Mouse (Mus musculus): Measurements from ENCODE around the gene 4921517D22Rik. TPM values are rescaled to one million over a fixed set of nuclear protein-coding genes. Genes with fewer than 3 reads are reported as not detected.

Gene 4921517D22Rik
- polyA plus RNA-seq, 1 experiment from 2014 or later = not detected

- DNase-seq (ENCODE audit: low spot score) (no peak), ATAC-seq (ENCODE audit: low FRiP score) (no peak)
- no peaks in the 10 kb centered on the region for H3K27me3 ChIP-seq (ENCODE audit: control insufficient read depth, insufficient read depth, low read length)
- no peak overlapping the region for H3K4me3 ChIP-seq (replicated peaks; ENCODE audit: low read length)
- H3K36me3 ChIP-seq (replicated peaks; ENCODE audit: control insufficient read depth, insufficient read depth) = no peaks in the 10 kb centered on the region
- WGBS = 46% methylated on average over 7 of the region's 7 CpGs
- no peak overlapping the region for H3K9ac ChIP-seq
- no peak overlapping the region for H3K27ac ChIP-seq
- H3K4me1 ChIP-seq (replicated peaks; ENCODE audit: control insufficient read depth, insufficient read depth, low read length) = no peaks in the 10 kb centered on the region
- H3K4me2 ChIP-seq (replicated peaks) = no peak overlapping the region
- no peaks in the 10 kb centered on the region for H3K9me3 ChIP-seq (ENCODE audit: control insufficient read depth, low read length)
These were observed 11.3 kb downstream of the 4921517D22Rik start for GRCm38 (mm10) chr13:59682629-59683028.

GRCm38 (mm10) chr13:59679908-59680307 is 14.0 kb downstream of the 4921517D22Rik start:
- H3K4me2 ChIP-seq (replicated peaks) = no peak overlapping the region
- H3K4me3 ChIP-seq (replicated peaks; ENCODE audit: low read length) = no peak overlapping the region
- DNase-seq (ENCODE audit: low spot score) = no peak
- H3K27me3 ChIP-seq (ENCODE audit: control insufficient read depth, insufficient read depth, low read length) = no peaks in the 10 kb centered on the region
- no peak overlapping the region for H3K9ac ChIP-seq
- no peaks in the 10 kb centered on the region for H3K4me1 ChIP-seq (replicated peaks; ENCODE audit: control insufficient read depth, insufficient read depth, low read length)
- H3K9me3 ChIP-seq (ENCODE audit: control insufficient read depth, low read length) = no peaks in the 10 kb centered on the region
- 79% methylated on average over 4 of the region's 4 CpGs for WGBS
- ATAC-seq (ENCODE audit: low FRiP score) = no peak
- H3K27ac ChIP-seq = no peak overlapping the region
- no peaks in the 10 kb centered on the region for H3K36me3 ChIP-seq (replicated peaks; ENCODE audit: control insufficient read depth, insufficient read depth)

GRCm38 (mm10) chr13:59679306-59679705 is 14.6 kb downstream of the 4921517D22Rik start:
- Histone ChIP-seq H3K9me3 (ENCODE audit: control insufficient read depth, low read length) (no peaks in the 10 kb centered on the region), H3K36me3 (replicated peaks; ENCODE audit: control insufficient read depth, insufficient read depth) (no peaks in the 10 kb centered on the region), H3K27ac (no peak overlapping the region), H3K4me3 (replicated peaks; ENCODE audit: low read length) (no peak overlapping the region), H3K4me1 (replicated peaks; ENCODE audit: control insufficient read depth, insufficient read depth, low read length) (0 out of 2 replicates have a peak, but pooled peaks cover 5% of the 10 kb centered on the region), H3K4me2 (replicated peaks) (no peak overlapping the region), H3K27me3 (ENCODE audit: control insufficient read depth, insufficient read depth, low read length) (no peaks in the 10 kb centered on the region), H3K9ac (no peak overlapping the region)
- WGBS = 60% methylated on average over 4 of the region's 4 CpGs
- DNase-seq (ENCODE audit: low spot score) (no peak), ATAC-seq (ENCODE audit: low FRiP score) (no peak)

- 82% methylated on average over 12 of the region's 12 CpGs for WGBS
- Histone ChIP-seq H3K4me3 (replicated peaks; ENCODE audit: low read length) (no peak overlapping the region), H3K27me3 (ENCODE audit: control insufficient read depth, insufficient read depth, low read length) (no peaks in the 10 kb centered on the region), H3K27ac (no peak overlapping the region), H3K4me1 (replicated peaks; ENCODE audit: control insufficient read depth, insufficient read depth, low read length) (peaks cover 15% of the 10 kb centered on the region), H3K9me3 (ENCODE audit: control insufficient read depth, low read length) (no peaks in the 10 kb centered on the region), H3K36me3 (replicated peaks; ENCODE audit: control insufficient read depth, insufficient read depth) (no peaks in the 10 kb centered on the region), H3K9ac (no peak overlapping the region), H3K4me2 (replicated peaks) (no peak overlapping the region)
- DNase-seq (ENCODE audit: low spot score) (no peak), ATAC-seq (ENCODE audit: low FRiP score) (no peak)
These were observed 17.3 kb downstream of the 4921517D22Rik start for GRCm38 (mm10) chr13:59676316-59677229.

GRCm38 (mm10) chr13:59675151-59676011 is 18.5 kb downstream of the 4921517D22Rik start, which contains the start of gene Golm1:
Gene Golm1 (minus strand): TSS chr13:59675811.
- peak; percentile 72 for ATAC-seq (ENCODE audit: low FRiP score)
- Histone ChIP-seq H3K9ac (peak within 1 kb of the TSS; percentile 75), H3K36me3 (replicated peaks; ENCODE audit: control insufficient read depth, insufficient read depth) (no peaks in the 10 kb centered on the region), H3K4me1 (replicated peaks; ENCODE audit: control insufficient read depth, insufficient read depth, low read length) (peaks cover 15% of the 10 kb centered on the region), H3K27me3 (ENCODE audit: control insufficient read depth, insufficient read depth, low read length) (no peaks in the 10 kb centered on the region), H3K4me3 (replicated peaks; ENCODE audit: low read length) (peak within 1 kb of the TSS; percentile 74), H3K4me2 (replicated peaks) (peak within 1 kb of the TSS; percentile 64), H3K9me3 (ENCODE audit: control insufficient read depth, low read length) (no peaks in the 10 kb centered on the region), H3K27ac (peak within 1 kb of the TSS; percentile 75)
- WGBS = 2% methylated on average over 53 of the region's 61 CpGs
- DNase-seq (ENCODE audit: low spot score) = peak; percentile 56

GRCm38 (mm10) chr13:59674761-59675150 is 19.2 kb downstream of the 4921517D22Rik start:
- Histone ChIP-seq H3K27me3 (ENCODE audit: control insufficient read depth, insufficient read depth, low read length) (no peaks in the 10 kb centered on the region), H3K9me3 (ENCODE audit: control insufficient read depth, low read length) (no peaks in the 10 kb centered on the region), H3K27ac (peak overlapping the region; percentile 75), H3K9ac (peak overlapping the region; percentile 75), H3K4me3 (replicated peaks; ENCODE audit: low read length) (peak overlapping the region; percentile 74), H3K4me2 (replicated peaks) (peak overlapping the region; percentile 64), H3K36me3 (replicated peaks; ENCODE audit: control insufficient read depth, insufficient read depth) (no peaks in the 10 kb centered on the region), H3K4me1 (replicated peaks; ENCODE audit: control insufficient read depth, insufficient read depth, low read length) (peaks cover 15% of the 10 kb centered on the region)
- DNase-seq (ENCODE audit: low spot score) = no peak
- WGBS = under 1% methylated on average over 13 of the region's 13 CpGs
- ATAC-seq (ENCODE audit: low FRiP score) = no peak

- Histone ChIP-seq H3K27ac (peak overlapping the region; percentile 75), H3K4me2 (replicated peaks) (peak overlapping the region; percentile 64), H3K9ac (peak overlapping the region; percentile 75), H3K36me3 (replicated peaks; ENCODE audit: control insufficient read depth, insufficient read depth) (no peaks in the 10 kb centered on the region), H3K4me1 (replicated peaks; ENCODE audit: control insufficient read depth, insufficient read depth, low read length) (peaks cover 15% of the 10 kb centered on the region), H3K27me3 (ENCODE audit: control insufficient read depth, insufficient read depth, low read length) (no peaks in the 10 kb centered on the region), H3K9me3 (ENCODE audit: control insufficient read depth, low read length) (no peaks in the 10 kb centered on the region), H3K4me3 (replicated peaks; ENCODE audit: low read length) (peak overlapping the region; percentile 74)
- 4% methylated on average over 3 of the region's 3 CpGs for WGBS
- no peak for ATAC-seq (ENCODE audit: low FRiP score)
- no peak for DNase-seq (ENCODE audit: low spot score)
These were observed 19.7 kb downstream of the 4921517D22Rik start for GRCm38 (mm10) chr13:59674215-59674614.

- Histone ChIP-seq H3K27me3 (ENCODE audit: control insufficient read depth, insufficient read depth, low read length) (no peaks in the 10 kb centered on the region), H3K4me3 (replicated peaks; ENCODE audit: low read length) (peak overlapping the region; percentile 74; the same call in 1 of the 2 replicates), H3K9me3 (ENCODE audit: control insufficient read depth, low read length) (no peaks in the 10 kb centered on the region), H3K36me3 (replicated peaks; ENCODE audit: control insufficient read depth, insufficient read depth) (no peaks in the 10 kb centered on the region), H3K9ac (peak overlapping the region; percentile 75), H3K27ac (peak overlapping the region; percentile 61; the same call in 1 of the 2 replicates), H3K4me2 (replicated peaks) (peak overlapping the region; percentile 64), H3K4me1 (replicated peaks; ENCODE audit: control insufficient read depth, insufficient read depth, low read length) (peaks cover 15% of the 10 kb centered on the region)
- DNase-seq (ENCODE audit: low spot score) (no peak), ATAC-seq (ENCODE audit: low FRiP score) (no peak)
- WGBS = 23% methylated on average over 7 of the region's 7 CpGs
These were observed 20.3 kb downstream of the 4921517D22Rik start for GRCm38 (mm10) chr13:59673597-59673996.

GRCm38 (mm10) chr13:59672248-59672647 is 21.7 kb downstream of the 4921517D22Rik start:
- Histone ChIP-seq H3K9me3 (ENCODE audit: control insufficient read depth, low read length) (no peaks in the 10 kb centered on the region), H3K27ac (no peak overlapping the region), H3K36me3 (replicated peaks; ENCODE audit: control insufficient read depth, insufficient read depth) (no peaks in the 10 kb centered on the region), H3K4me2 (replicated peaks) (no peak overlapping the region), H3K9ac (no peak overlapping the region), H3K4me3 (replicated peaks; ENCODE audit: low read length) (no peak overlapping the region), H3K4me1 (replicated peaks; ENCODE audit: control insufficient read depth, insufficient read depth, low read length) (peaks cover 15% of the 10 kb centered on the region), H3K27me3 (ENCODE audit: control insufficient read depth, insufficient read depth, low read length) (no peaks in the 10 kb centered on the region)
- ATAC-seq (ENCODE audit: low FRiP score) = no peak
- DNase-seq (ENCODE audit: low spot score) = no peak
- WGBS = 64% methylated on average over 6 of the region's 6 CpGs

All from hindbrain, embryonic 14.5 days (tissue).